Mouse (Mus musculus): Measurements from ENCODE around the gene Ttll5. TPM values are rescaled to one million over a fixed set of nuclear protein-coding genes. Genes with fewer than 3 reads are reported as not detected.

The Ttll5 gene
- polyA plus RNA-seq, 1 experiment from 2014 or later = 16.1 TPM

GRCm38 (mm10) chr12:85926897-85927296, 102.4 kb downstream of the Ttll5 start:
- Histone ChIP-seq H3K36me3 (ENCODE audit: control insufficient read depth, insufficient read depth, low read length) (peaks cover 20% of the 10 kb centered on the region), H3K27ac (replicated peaks; ENCODE audit: low read depth, low read length) (no peak overlapping the region), H3K9me3 (ENCODE audit: control insufficient read depth, low read length) (no peaks in the 10 kb centered on the region), H3K9ac (replicated peaks; ENCODE audit: low read length) (no peak overlapping the region), H3K4me1 (ENCODE audit: control insufficient read depth, insufficient read depth, low read length) (no peaks in the 10 kb centered on the region), H3K4me2 (ENCODE audit: low read length) (no peak overlapping the region), H3K4me3 (replicated peaks; ENCODE audit: low read depth, low read length) (no peak overlapping the region), H3K27me3 (ENCODE audit: control insufficient read depth, insufficient read depth, low read length) (no peaks in the 10 kb centered on the region)
- WGBS = 76% methylated on average over 4 of the region's 4 CpGs
- DNase-seq (no peak), ATAC-seq (ENCODE audit: low FRiP score, low TSS enrichment) (no peak)

- Histone ChIP-seq H3K27ac (replicated peaks; ENCODE audit: low read depth, low read length) (no peak overlapping the region), H3K4me3 (replicated peaks; ENCODE audit: low read depth, low read length) (no peak overlapping the region), H3K9me3 (ENCODE audit: control insufficient read depth, low read length) (no peaks in the 10 kb centered on the region), H3K4me1 (ENCODE audit: control insufficient read depth, insufficient read depth, low read length) (no peaks in the 10 kb centered on the region), H3K27me3 (ENCODE audit: control insufficient read depth, insufficient read depth, low read length) (no peaks in the 10 kb centered on the region), H3K9ac (replicated peaks; ENCODE audit: low read length) (no peak overlapping the region), H3K4me2 (ENCODE audit: low read length) (no peak overlapping the region), H3K36me3 (ENCODE audit: control insufficient read depth, insufficient read depth, low read length) (peaks cover 23% of the 10 kb centered on the region)
- DNase-seq (no peak), ATAC-seq (ENCODE audit: low FRiP score, low TSS enrichment) (no peak)
- 90% methylated on average over 10 of the region's 10 CpGs for WGBS
Measured at GRCm38 (mm10) chr12:85928513-85928912, 104.1 kb downstream of the Ttll5 start.

DNA sequence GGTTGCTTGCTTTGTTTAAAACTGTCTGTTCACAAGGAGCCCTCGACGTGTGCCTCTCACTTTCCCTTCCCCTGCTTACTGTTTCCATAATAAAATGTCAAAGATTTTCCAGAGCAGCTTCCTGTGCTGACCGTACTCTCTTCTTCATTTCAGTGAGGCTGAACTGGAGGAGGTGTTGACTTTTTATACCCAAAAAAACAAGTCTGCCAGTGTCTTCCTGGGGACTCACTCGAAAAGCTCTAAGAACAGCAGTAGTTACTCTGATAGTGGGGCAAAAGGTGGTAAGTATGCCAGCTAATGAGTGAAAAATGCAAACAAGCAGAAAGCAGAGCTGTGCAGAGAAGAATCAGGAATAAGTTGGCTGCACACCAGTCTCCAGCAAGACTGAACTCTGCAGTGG, 105.3 kb downstream of the Ttll5 start:
- H3K36me3 ChIP-seq (ENCODE audit: control insufficient read depth, insufficient read depth, low read length) = peaks cover 32% of the 10 kb centered on the region
- 89% methylated on average over 4 of the region's 4 CpGs for WGBS
- H3K27me3 ChIP-seq (ENCODE audit: control insufficient read depth, insufficient read depth, low read length) = no peaks in the 10 kb centered on the region
- ATAC-seq (ENCODE audit: low FRiP score, low TSS enrichment) (no peak), DNase-seq (no peak)
- H3K4me1 ChIP-seq (ENCODE audit: control insufficient read depth, insufficient read depth, low read length) = no peaks in the 10 kb centered on the region
- H3K9ac ChIP-seq (replicated peaks; ENCODE audit: low read length) = no peak overlapping the region
- H3K27ac ChIP-seq (replicated peaks; ENCODE audit: low read depth, low read length) = no peak overlapping the region
- H3K4me3 ChIP-seq (replicated peaks; ENCODE audit: low read depth, low read length) = no peak overlapping the region
- no peaks in the 10 kb centered on the region for H3K9me3 ChIP-seq (ENCODE audit: control insufficient read depth, low read length)
- H3K4me2 ChIP-seq (ENCODE audit: low read length) = no peak overlapping the region

- no peaks in the 10 kb centered on the region for H3K9me3 ChIP-seq (ENCODE audit: control insufficient read depth, low read length)
- H3K36me3 ChIP-seq (ENCODE audit: control insufficient read depth, insufficient read depth, low read length) = peaks cover 32% of the 10 kb centered on the region
- no peak overlapping the region for H3K4me2 ChIP-seq (ENCODE audit: low read length)
- WGBS = 89% methylated on average over 3 of the region's 3 CpGs
- H3K9ac ChIP-seq (replicated peaks; ENCODE audit: low read length) = no peak overlapping the region
- ATAC-seq (ENCODE audit: low FRiP score, low TSS enrichment) (no peak), DNase-seq (no peak)
- no peaks in the 10 kb centered on the region for H3K27me3 ChIP-seq (ENCODE audit: control insufficient read depth, insufficient read depth, low read length)
- no peaks in the 10 kb centered on the region for H3K4me1 ChIP-seq (ENCODE audit: control insufficient read depth, insufficient read depth, low read length)
- no peak overlapping the region for H3K27ac ChIP-seq (replicated peaks; ENCODE audit: low read depth, low read length)
- no peak overlapping the region for H3K4me3 ChIP-seq (replicated peaks; ENCODE audit: low read depth, low read length)
Measured at GRCm38 (mm10) chr12:85930713-85931112, 106.3 kb downstream of the Ttll5 start.

DNA sequence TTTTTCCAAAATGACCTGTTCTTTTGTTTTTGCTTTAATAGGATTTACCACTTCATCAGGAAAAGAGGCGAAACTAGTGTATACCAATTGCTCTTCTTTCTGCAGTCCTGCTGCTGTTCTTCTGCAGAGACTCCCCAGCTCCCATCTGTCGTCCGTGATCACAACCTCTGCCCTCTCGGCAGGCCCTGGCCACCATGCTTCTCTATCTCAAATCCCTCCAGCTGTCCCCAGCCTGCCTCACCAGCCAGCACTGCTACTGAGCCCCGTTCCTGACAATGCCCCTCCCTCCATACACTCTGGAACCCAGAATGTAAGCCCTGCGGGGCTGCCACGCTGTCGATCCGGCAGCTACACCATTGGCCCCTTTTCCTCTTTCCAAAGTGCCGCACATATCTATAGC, 108.8 kb downstream of the Ttll5 start:
- 77% methylated on average over 10 of the region's 10 CpGs for WGBS
- no peak overlapping the region for H3K4me3 ChIP-seq (replicated peaks; ENCODE audit: low read depth, low read length)
- H3K4me1 ChIP-seq (ENCODE audit: control insufficient read depth, insufficient read depth, low read length) = no peaks in the 10 kb centered on the region
- no peak overlapping the region for H3K4me2 ChIP-seq (ENCODE audit: low read length)
- peaks cover 24% of the 10 kb centered on the region for H3K36me3 ChIP-seq (ENCODE audit: control insufficient read depth, insufficient read depth, low read length)
- H3K9ac ChIP-seq (replicated peaks; ENCODE audit: low read length) = no peak overlapping the region
- ATAC-seq (ENCODE audit: low FRiP score, low TSS enrichment) (no peak), DNase-seq (no peak)
- no peak overlapping the region for H3K27ac ChIP-seq (replicated peaks; ENCODE audit: low read depth, low read length)
- H3K9me3 ChIP-seq (ENCODE audit: control insufficient read depth, low read length) = no peaks in the 10 kb centered on the region
- no peaks in the 10 kb centered on the region for H3K27me3 ChIP-seq (ENCODE audit: control insufficient read depth, insufficient read depth, low read length)

DNA sequence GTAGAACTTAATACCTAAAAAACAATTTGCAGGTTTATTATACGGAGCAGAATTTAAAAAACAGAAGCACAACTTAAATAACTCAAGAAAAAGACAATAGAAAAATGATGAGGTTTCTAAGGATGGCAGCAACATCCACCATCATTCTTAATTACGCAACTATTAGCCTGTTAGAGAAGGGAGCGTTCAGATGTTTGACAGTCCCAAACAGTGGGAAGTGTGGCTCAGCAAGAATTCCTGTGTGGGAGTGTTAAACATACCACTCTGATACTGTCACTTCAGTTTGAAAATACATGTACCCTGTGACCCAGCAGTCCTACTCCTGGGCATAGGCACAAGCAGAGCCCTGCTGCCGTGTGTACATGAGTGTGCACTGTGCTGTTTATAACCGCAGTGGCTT, 112.9 kb downstream of the Ttll5 start:
- Histone ChIP-seq H3K4me2 (ENCODE audit: low read length) (no peak overlapping the region), H3K36me3 (ENCODE audit: control insufficient read depth, insufficient read depth, low read length) (peaks cover 18% of the 10 kb centered on the region), H3K27ac (replicated peaks; ENCODE audit: low read depth, low read length) (no peak overlapping the region), H3K4me1 (ENCODE audit: control insufficient read depth, insufficient read depth, low read length) (no peaks in the 10 kb centered on the region), H3K4me3 (replicated peaks; ENCODE audit: low read depth, low read length) (no peak overlapping the region), H3K27me3 (ENCODE audit: control insufficient read depth, insufficient read depth, low read length) (no peaks in the 10 kb centered on the region), H3K9me3 (ENCODE audit: control insufficient read depth, low read length) (no peaks in the 10 kb centered on the region), H3K9ac (replicated peaks; ENCODE audit: low read length) (no peak overlapping the region)
- no peak for ATAC-seq (ENCODE audit: low FRiP score, low TSS enrichment)
- no peak for DNase-seq
- WGBS = 94% methylated on average over 5 of the region's 5 CpGs

DNA sequence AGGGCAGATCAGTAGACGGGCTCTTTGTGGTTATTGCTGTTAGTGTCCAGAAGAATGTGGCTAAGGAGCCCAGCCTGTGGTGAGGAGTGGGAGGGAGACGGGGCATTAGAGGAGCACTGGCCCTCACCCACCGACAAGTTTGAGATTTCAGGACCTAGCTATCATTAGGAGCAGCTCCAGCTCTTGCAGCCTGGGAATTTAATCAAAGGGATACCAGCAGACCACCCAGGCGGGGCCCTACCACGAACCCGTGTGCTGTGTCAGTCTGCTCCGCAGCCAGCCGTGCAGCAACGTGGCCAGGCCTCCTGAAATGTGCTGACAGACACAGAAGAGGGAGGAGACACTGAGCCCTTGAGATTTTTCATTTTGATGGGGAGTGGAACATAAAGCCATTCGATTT, 119.0 kb downstream of the Ttll5 start:
- Histone ChIP-seq H3K4me2 (ENCODE audit: low read length) (no peak overlapping the region), H3K4me3 (replicated peaks; ENCODE audit: low read depth, low read length) (no peak overlapping the region), H3K4me1 (ENCODE audit: control insufficient read depth, insufficient read depth, low read length) (no peaks in the 10 kb centered on the region), H3K36me3 (ENCODE audit: control insufficient read depth, insufficient read depth, low read length) (no peaks in the 10 kb centered on the region), H3K27me3 (ENCODE audit: control insufficient read depth, insufficient read depth, low read length) (no peaks in the 10 kb centered on the region), H3K27ac (replicated peaks; ENCODE audit: low read depth, low read length) (no peak overlapping the region), H3K9me3 (ENCODE audit: control insufficient read depth, low read length) (no peaks in the 10 kb centered on the region), H3K9ac (replicated peaks; ENCODE audit: low read length) (no peak overlapping the region)
- DNase-seq (no peak), ATAC-seq (ENCODE audit: low FRiP score, low TSS enrichment) (no peak)
- 55% methylated on average over 10 of the region's 10 CpGs for WGBS

DNA sequence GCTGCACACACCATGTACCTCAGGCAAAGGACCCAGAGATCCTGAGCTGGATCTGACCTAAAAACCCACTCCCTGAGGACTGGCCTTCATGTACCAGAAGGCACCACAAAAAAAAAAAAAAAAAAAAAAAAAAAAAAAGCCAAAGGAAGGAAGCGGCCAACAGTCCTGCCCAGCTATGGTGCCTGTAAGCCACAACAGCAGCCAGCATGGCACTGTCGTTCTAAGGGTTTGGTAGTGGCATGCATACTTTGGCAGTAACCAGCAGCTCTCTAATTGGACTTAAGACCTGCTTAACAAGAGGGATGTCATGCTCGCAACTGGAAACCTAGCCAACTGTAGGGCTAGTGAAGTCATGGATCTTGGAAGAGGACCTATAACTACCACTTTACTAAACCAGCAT, 120.0 kb downstream of the Ttll5 start:
- Histone ChIP-seq H3K27me3 (ENCODE audit: control insufficient read depth, insufficient read depth, low read length) (no peaks in the 10 kb centered on the region), H3K4me2 (ENCODE audit: low read length) (no peak overlapping the region), H3K9me3 (ENCODE audit: control insufficient read depth, low read length) (no peaks in the 10 kb centered on the region), H3K4me3 (replicated peaks; ENCODE audit: low read depth, low read length) (no peak overlapping the region), H3K4me1 (ENCODE audit: control insufficient read depth, insufficient read depth, low read length) (no peaks in the 10 kb centered on the region), H3K9ac (replicated peaks; ENCODE audit: low read length) (no peak overlapping the region), H3K27ac (replicated peaks; ENCODE audit: low read depth, low read length) (no peak overlapping the region), H3K36me3 (ENCODE audit: control insufficient read depth, insufficient read depth, low read length) (no peaks in the 10 kb centered on the region)
- DNase-seq (no peak), ATAC-seq (ENCODE audit: low FRiP score, low TSS enrichment) (no peak)
- WGBS = 92% methylated on average over 3 of the region's 3 CpGs

- H3K9me3 ChIP-seq (ENCODE audit: control insufficient read depth, low read length) = no peaks in the 10 kb centered on the region
- no peak overlapping the region for H3K4me2 ChIP-seq (ENCODE audit: low read length)
- H3K9ac ChIP-seq (replicated peaks; ENCODE audit: low read length) = no peak overlapping the region
- DNase-seq (no peak), ATAC-seq (ENCODE audit: low FRiP score, low TSS enrichment) (no peak)
- 95% methylated on average over 4 of the region's 4 CpGs for WGBS
- no peak overlapping the region for H3K4me3 ChIP-seq (replicated peaks; ENCODE audit: low read depth, low read length)
- no peaks in the 10 kb centered on the region for H3K4me1 ChIP-seq (ENCODE audit: control insufficient read depth, insufficient read depth, low read length)
- 0 out of 2 replicates have a peak, but pooled peaks cover 2% of the 10 kb centered on the region for H3K36me3 ChIP-seq (ENCODE audit: control insufficient read depth, insufficient read depth, low read length)
- H3K27me3 ChIP-seq (ENCODE audit: control insufficient read depth, insufficient read depth, low read length) = no peaks in the 10 kb centered on the region
- H3K27ac ChIP-seq (replicated peaks; ENCODE audit: low read depth, low read length) = no peak overlapping the region
Measured at GRCm38 (mm10) chr12:85947161-85947560, 122.7 kb downstream of the Ttll5 start.

Measured in midbrain, embryonic 14.5 days (tissue).